Mouse (Mus musculus): Measurements from ENCODE around the gene Rpl24. TPM values are rescaled to one million over a fixed set of nuclear protein-coding genes. Genes with fewer than 3 reads are reported as not detected.
"Not testable (repeated sequence)": the region's sequence is repeated elsewhere in the genome, so short reads cannot be mapped to it uniquely, and the experiment has no call there.

Gene Rpl24
- total and polyA plus RNA-seq, 2 experiments from 2014 or later = 488 to 617 TPM

DNA sequence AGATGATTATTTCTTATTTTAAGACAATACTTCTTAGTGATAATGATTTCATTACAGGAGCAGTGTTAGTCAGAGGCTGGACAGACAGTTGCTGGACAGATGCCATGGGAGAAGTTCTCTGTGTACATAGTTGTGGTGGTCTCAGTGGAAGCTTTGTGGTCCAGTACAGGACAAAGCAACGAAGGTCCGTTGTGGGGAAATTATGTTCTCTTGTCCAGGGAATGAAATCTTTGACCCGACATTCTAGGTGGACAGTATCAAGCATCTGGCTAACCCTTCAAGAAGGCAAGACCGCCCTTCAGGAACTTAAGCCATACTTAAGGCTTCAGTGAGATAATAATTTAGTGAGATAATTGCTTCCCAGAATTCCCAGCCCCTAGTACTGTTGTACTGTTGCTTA lies 27.3 kb upstream of the Rpl24 start:
- WGBS = 73% methylated on average over 4 of the region's 4 CpGs
- H3K27me3 ChIP-seq (ENCODE audit: control insufficient read depth, insufficient read depth, low read length) = no peaks in the 10 kb centered on the region
- no peaks in the 10 kb centered on the region for H3K4me1 ChIP-seq (ENCODE audit: control insufficient read depth, insufficient read depth)
- DNase-seq (ENCODE audit: low spot score) (no peak), ATAC-seq (ENCODE audit: insufficient read depth, low read depth) (no peak)
- H3K36me3 ChIP-seq (replicated peaks; ENCODE audit: control insufficient read depth, insufficient read depth, low read length) = no peaks in the 10 kb centered on the region
- no peak overlapping the region for H3K4me3 ChIP-seq (ENCODE audit: low read depth, low read length)
- TF ChIP-seq CTCF (IDR thresholded peaks at IDR 0.05; ENCODE audit: low read depth) (no peak), EP300 (IDR thresholded peaks at IDR 0.05; ENCODE audit: low read depth) (no peak)
- no peak overlapping the region for H3K9ac ChIP-seq (replicated peaks; ENCODE audit: low read depth, low read length)
- H3K27ac ChIP-seq (ENCODE audit: low read depth) = no peak overlapping the region
- no peak overlapping the region for H3K4me2 ChIP-seq (ENCODE audit: low read depth, low read length)
- no peaks in the 10 kb centered on the region for H3K9me3 ChIP-seq (replicated peaks; ENCODE audit: control insufficient read depth, low read length)

DNA sequence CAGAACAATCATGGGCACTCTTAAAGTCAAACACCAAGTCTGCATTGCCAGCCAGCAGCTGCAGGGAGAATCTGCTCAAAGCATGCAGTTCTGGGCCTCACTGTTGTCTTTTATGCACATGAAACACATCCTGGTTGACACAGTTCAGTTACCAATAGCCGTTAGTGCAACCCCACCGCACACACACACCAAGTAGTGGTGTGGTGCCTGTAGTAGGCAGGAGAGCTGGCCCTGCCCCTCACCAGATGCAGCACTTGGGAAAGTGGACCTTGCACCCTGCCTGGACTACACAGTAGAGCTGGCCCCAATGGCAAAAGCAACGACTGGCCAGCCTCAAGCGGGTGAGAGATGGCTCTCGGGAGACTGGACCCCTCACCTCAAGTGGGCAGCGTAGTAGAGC lies 26.4 kb upstream of the Rpl24 start:
- H3K36me3 ChIP-seq (replicated peaks; ENCODE audit: control insufficient read depth, insufficient read depth, low read length) = no peaks in the 10 kb centered on the region
- H3K4me1 ChIP-seq (ENCODE audit: control insufficient read depth, insufficient read depth) = no peaks in the 10 kb centered on the region
- no peak overlapping the region for H3K4me3 ChIP-seq (ENCODE audit: low read depth, low read length)
- WGBS = 81% methylated on average over 6 of the region's 6 CpGs
- H3K9ac ChIP-seq (replicated peaks; ENCODE audit: low read depth, low read length) = no peak overlapping the region
- H3K27me3 ChIP-seq (ENCODE audit: control insufficient read depth, insufficient read depth, low read length) = no peaks in the 10 kb centered on the region
- H3K9me3 ChIP-seq (replicated peaks; ENCODE audit: control insufficient read depth, low read length) = no peaks in the 10 kb centered on the region
- no peak for ATAC-seq (ENCODE audit: insufficient read depth, low read depth)
- TF ChIP-seq CTCF (IDR thresholded peaks at IDR 0.05; ENCODE audit: low read depth) (no peak), EP300 (IDR thresholded peaks at IDR 0.05; ENCODE audit: low read depth) (no peak)
- no peak overlapping the region for H3K4me2 ChIP-seq (ENCODE audit: low read depth, low read length)
- H3K27ac ChIP-seq (ENCODE audit: low read depth) = no peak overlapping the region
- no peak for DNase-seq (ENCODE audit: low spot score)

DNA sequence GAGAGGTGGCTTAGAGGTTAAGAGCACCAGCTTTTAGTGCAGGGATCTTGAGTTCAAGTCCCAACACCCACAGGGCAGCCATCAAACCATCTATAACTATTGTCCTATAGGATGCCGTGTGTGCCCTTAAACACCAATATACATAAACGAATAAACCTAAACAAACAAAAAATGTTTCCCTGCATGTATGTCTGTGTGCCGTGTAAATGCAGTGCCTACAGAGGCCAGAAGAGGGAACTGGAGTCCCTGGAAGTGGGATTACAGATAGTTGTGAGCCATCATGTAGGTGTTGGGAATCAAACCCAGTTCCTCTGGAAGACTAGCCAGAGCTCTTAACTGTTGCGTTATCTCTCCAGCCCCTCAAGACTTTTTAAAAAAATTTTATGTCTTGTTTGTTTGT lies 25.3 kb upstream of the Rpl24 start:
- Histone ChIP-seq H3K9me3 (replicated peaks; ENCODE audit: control insufficient read depth, low read length) (no peaks in the 10 kb centered on the region), H3K27me3 (ENCODE audit: control insufficient read depth, insufficient read depth, low read length) (no peaks in the 10 kb centered on the region), H3K4me2 (ENCODE audit: low read depth, low read length) (no peak overlapping the region), H3K4me1 (ENCODE audit: control insufficient read depth, insufficient read depth) (no peaks in the 10 kb centered on the region), H3K27ac (ENCODE audit: low read depth) (no peak overlapping the region), H3K4me3 (ENCODE audit: low read depth, low read length) (no peak overlapping the region), H3K36me3 (replicated peaks; ENCODE audit: control insufficient read depth, insufficient read depth, low read length) (no peaks in the 10 kb centered on the region), H3K9ac (replicated peaks; ENCODE audit: low read depth, low read length) (no peak overlapping the region)
- 84% methylated on average over 4 of the region's 4 CpGs for WGBS
- TF ChIP-seq EP300 (IDR thresholded peaks at IDR 0.05; ENCODE audit: low read depth) (no peak), CTCF (IDR thresholded peaks at IDR 0.05; ENCODE audit: low read depth) (no peak)
- DNase-seq (ENCODE audit: low spot score) (no peak), ATAC-seq (ENCODE audit: insufficient read depth, low read depth) (no peak)

DNA sequence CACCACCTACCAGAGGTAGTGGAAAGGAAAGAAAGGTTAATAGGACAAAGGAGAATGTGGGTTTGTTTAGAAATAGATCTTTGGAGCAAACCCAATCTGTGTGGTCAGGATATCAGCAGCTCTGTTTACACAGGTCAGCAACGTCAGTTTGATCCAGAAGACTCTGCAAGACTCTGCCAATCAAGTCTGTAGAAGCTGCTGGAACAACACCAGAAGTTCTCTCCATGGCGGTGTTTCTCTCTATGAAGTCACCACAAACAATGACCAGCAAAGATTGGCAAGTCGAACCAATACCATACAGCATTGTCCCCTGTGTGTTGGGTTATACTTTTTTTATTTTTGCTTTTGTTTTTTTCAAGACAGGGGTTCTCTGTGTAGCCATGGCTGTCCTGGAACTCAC lies 18.8 kb upstream of the Rpl24 start:
- TF ChIP-seq CTCF (IDR thresholded peaks at IDR 0.05; ENCODE audit: low read depth) (no peak), EP300 (IDR thresholded peaks at IDR 0.05; ENCODE audit: low read depth) (no peak)
- no peak overlapping the region for H3K4me2 ChIP-seq (ENCODE audit: low read depth, low read length)
- WGBS = 51% methylated on average over 3 of the region's 3 CpGs
- H3K36me3 ChIP-seq (replicated peaks; ENCODE audit: control insufficient read depth, insufficient read depth, low read length) = no peaks in the 10 kb centered on the region
- H3K9ac ChIP-seq (replicated peaks; ENCODE audit: low read depth, low read length) = no peak overlapping the region
- H3K4me3 ChIP-seq (ENCODE audit: low read depth, low read length) = no peak overlapping the region
- no peak overlapping the region for H3K27ac ChIP-seq (ENCODE audit: low read depth)
- H3K9me3 ChIP-seq (replicated peaks; ENCODE audit: control insufficient read depth, low read length) = no peaks in the 10 kb centered on the region
- no peaks in the 10 kb centered on the region for H3K4me1 ChIP-seq (ENCODE audit: control insufficient read depth, insufficient read depth)
- DNase-seq (ENCODE audit: low spot score) (no peak), ATAC-seq (ENCODE audit: insufficient read depth, low read depth) (no peak)
- no peaks in the 10 kb centered on the region for H3K27me3 ChIP-seq (ENCODE audit: control insufficient read depth, insufficient read depth, low read length)

- DNase-seq (ENCODE audit: low spot score); H3K4me2 ChIP-seq (ENCODE audit: low read depth, low read length); H3K9me3 ChIP-seq (replicated peaks; ENCODE audit: control insufficient read depth, low read length); H3K4me1 ChIP-seq (ENCODE audit: control insufficient read depth, insufficient read depth); H3K9ac ChIP-seq (replicated peaks; ENCODE audit: low read depth, low read length); H3K36me3 ChIP-seq (replicated peaks; ENCODE audit: control insufficient read depth, insufficient read depth, low read length); H3K27me3 ChIP-seq (ENCODE audit: control insufficient read depth, insufficient read depth, low read length); ATAC-seq (ENCODE audit: insufficient read depth, low read depth); H3K27ac ChIP-seq (ENCODE audit: low read depth); H3K4me3 ChIP-seq (ENCODE audit: low read depth, low read length): not testable (repeated sequence)
- WGBS = 82% methylated on average over 2 of the region's 2 CpGs
Measured at GRCm38 (mm10) chr16:55947876-55948410, 18.1 kb upstream of the Rpl24 start.

GRCm38 (mm10) chr16:55948963-55949362 lies 17.1 kb upstream of the Rpl24 start:
- no peak for DNase-seq (ENCODE audit: low spot score)
- no peak overlapping the region for H3K4me2 ChIP-seq (ENCODE audit: low read depth, low read length)

More at GRCm38 (mm10) chr16:55948963-55949362, 17.1 kb upstream of the Rpl24 start:
- no peaks in the 10 kb centered on the region for H3K27me3 ChIP-seq (ENCODE audit: control insufficient read depth, insufficient read depth, low read length)
- H3K9me3 ChIP-seq (replicated peaks; ENCODE audit: control insufficient read depth, low read length) = no peaks in the 10 kb centered on the region
- peak overlapping the region; percentile 63; the same call in 1 of the 2 replicates for H3K27ac ChIP-seq (ENCODE audit: low read depth)
- H3K4me3 ChIP-seq (ENCODE audit: low read depth, low read length) = no peak overlapping the region
- H3K36me3 ChIP-seq (replicated peaks; ENCODE audit: control insufficient read depth, insufficient read depth, low read length) = no peaks in the 10 kb centered on the region
- ATAC-seq (ENCODE audit: insufficient read depth, low read depth) = peak; percentile 20; the same call in 1 of the 2 replicates
- H3K4me1 ChIP-seq (ENCODE audit: control insufficient read depth, insufficient read depth) = no peaks in the 10 kb centered on the region
- TF ChIP-seq CTCF (IDR thresholded peaks at IDR 0.05; ENCODE audit: low read depth) = no peak
- no peak for TF ChIP-seq EP300 (IDR thresholded peaks at IDR 0.05; ENCODE audit: low read depth)
- 48% methylated on average over 7 of the region's 7 CpGs for whole genome bisulfite sequencing
- no peak overlapping the region for H3K9ac ChIP-seq (replicated peaks; ENCODE audit: low read depth, low read length)
